Mouse (Mus musculus) left cerebral cortex, postnatal 36 days (tissue): ENCODE measurements around the gene Mtmr14. TPM values are rescaled to one million over a fixed set of nuclear protein-coding genes. Genes with fewer than 3 reads are reported as not detected.

Experiments used
- DNase-seq, 2 experiments: peaks; one replicate each; pipeline ENCODE4 v3.0.0; 2021 to 2022; ENCODE audit warnings: low spot score in 2 of 2, mixed read lengths in 1 of 2
- intact Hi-C: fragments of 180-260 bp; cut with DNase I; formaldehyde crosslinking; loops from one replicate; pipeline ENCODE4 v1.15.1; 2025
- total RNA-seq, 2 experiments: library from RNA; stranded (reverse); gene quantifications; 2 replicates each; pipeline ENCODE4 v1.2.3; 2021

Gene Mtmr14
- total RNA-seq, 2 experiments from 2014 or later: 15.3 to 17.4 TPM

GRCm38 (mm10) chr6:113267988-113268387, 30.3 kb downstream of the Mtmr14 start:
- intact Hi-C loops: no loop called here
- DNase-seq: no peak

GRCm38 (mm10) chr6:113272365-113272764, 34.7 kb downstream of the Mtmr14 start:
- no peak for DNase-seq
- intact Hi-C loops: no loop called here

DNA sequence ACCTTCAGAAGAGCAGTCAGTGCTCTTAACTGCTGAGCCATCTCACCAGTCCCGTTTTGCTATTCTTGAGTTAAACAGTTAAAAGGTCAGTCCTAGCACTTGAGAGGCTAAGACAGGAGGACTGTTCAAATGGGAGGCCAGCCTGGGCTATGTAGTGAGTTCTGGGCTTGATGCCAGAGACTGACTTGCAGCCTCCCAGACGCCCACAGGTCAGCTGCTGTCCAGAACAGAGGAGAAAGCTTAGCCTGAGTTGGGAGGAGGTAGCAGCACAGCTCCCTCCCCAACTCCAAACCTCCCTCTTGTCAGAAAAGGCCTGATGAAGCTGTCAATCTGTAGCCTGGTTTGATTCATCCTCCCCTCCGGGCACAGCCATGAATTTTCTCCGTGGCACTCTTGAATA, 39.2 kb downstream of the Mtmr14 start:
- intact Hi-C loops: no loop called here
- DNase-seq: peak in 1 of 2 experiments; percentile 34

DNA sequence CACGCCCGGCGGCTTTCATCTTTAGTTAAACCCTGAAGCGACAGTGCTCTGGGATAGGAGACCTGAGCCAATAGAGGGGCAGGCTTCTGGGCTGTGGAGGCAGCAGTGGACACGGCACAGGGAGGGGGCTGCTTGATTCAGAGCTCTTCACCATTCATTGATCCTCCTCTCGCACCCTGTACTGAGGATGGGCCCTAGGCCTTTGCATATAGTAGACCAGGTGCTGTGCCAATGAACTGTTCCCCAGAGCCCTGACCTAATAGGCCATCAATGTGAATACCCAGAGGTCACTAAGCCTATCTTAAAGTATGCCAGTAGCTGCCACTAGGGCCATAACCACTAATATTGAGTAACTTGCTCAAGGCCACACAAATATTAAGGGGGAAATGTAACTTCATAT, 44.0 kb downstream of the Mtmr14 start:
- intact Hi-C loops: no loop called here
- DNase-seq: no peak

- DNase-seq: peak; percentile 54 to 70
- intact Hi-C loops: no loop called here
Observed at GRCm38 (mm10) chr6:113282101-113282802, 44.6 kb downstream of the Mtmr14 start, which contains the start of gene Cpne9. Gene Cpne9 (plus strand): TSS chr6:113282307.

GRCm38 (mm10) chr6:113282969-113283368, 45.3 kb downstream of the Mtmr14 start:
- peak in 1 of 2 experiments; percentile 36 for DNase-seq
- intact Hi-C loops: no loop called here

- intact Hi-C loops: no loop called here
- no peak for DNase-seq
Observed at GRCm38 (mm10) chr6:113283500-113283899, 45.9 kb downstream of the Mtmr14 start.

- intact Hi-C loops: no loop called here
Observed at GRCm38 (mm10) chr6:113284931-113285330, 47.3 kb downstream of the Mtmr14 start.

DNA sequence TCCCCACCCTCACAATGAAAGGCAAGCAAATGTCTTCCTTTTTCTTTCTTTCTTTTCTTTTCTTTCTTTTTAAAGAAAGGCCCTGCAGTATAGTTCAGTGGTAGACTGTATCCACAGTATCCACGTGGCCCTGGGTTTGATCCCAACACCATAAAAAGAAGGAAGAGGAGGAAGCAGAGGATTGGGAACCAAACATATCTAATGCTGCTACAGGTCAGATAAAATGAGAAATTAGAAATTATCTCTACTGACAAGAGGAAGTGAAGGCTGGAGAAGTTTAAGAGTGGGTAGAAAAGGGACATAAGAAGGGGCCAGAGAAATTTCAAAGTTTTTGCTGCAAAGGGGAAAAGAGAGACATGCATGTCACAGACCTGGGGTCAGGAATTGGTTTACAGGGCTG, 48.7 kb downstream of the Mtmr14 start:
- DNase-seq: no peak
- intact Hi-C loops: no loop called here

More at GRCm38 (mm10) chr6:113284931-113285330, 47.3 kb downstream of the Mtmr14 start:
- no peak for DNase-seq

DNA sequence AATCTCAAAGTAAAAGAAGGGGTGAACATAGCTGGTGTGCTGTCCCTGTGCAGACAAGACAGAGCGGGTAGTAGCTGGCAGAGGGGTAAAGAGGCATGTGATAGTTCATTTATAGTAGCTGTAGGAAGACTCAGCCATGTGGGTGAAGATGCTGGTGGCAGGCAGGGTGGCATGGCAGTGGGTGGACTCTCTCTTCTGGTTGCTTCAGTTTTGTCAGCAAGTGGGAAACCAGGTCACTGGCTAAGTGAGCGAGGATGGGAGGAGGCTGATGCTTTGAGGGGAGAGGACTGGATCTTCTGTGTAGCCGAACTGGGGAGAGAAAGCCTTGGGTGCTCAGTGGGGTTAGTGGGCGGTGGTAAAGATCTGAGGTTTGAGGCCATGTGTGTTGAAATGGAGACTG, 49.6 kb downstream of the Mtmr14 start:
- intact Hi-C loops: no loop called here
- peak; percentile 53 to 54 for DNase-seq

GRCm38 (mm10) chr6:113289346-113289745, 51.7 kb downstream of the Mtmr14 start:
- DNase-seq: no peak
- intact Hi-C loops: no loop called here

- intact Hi-C loops: no loop called here
Observed at GRCm38 (mm10) chr6:113290346-113290745, 52.7 kb downstream of the Mtmr14 start.

GRCm38 (mm10) chr6:113292938-113293337, 55.3 kb downstream of the Mtmr14 start:
- no peak for DNase-seq
- intact Hi-C loops: no loop called here

More at GRCm38 (mm10) chr6:113290346-113290745, 52.7 kb downstream of the Mtmr14 start:
- no peak for DNase-seq

- no peak for DNase-seq
Observed at GRCm38 (mm10) chr6:113296046-113296445, 58.4 kb downstream of the Mtmr14 start.

DNA sequence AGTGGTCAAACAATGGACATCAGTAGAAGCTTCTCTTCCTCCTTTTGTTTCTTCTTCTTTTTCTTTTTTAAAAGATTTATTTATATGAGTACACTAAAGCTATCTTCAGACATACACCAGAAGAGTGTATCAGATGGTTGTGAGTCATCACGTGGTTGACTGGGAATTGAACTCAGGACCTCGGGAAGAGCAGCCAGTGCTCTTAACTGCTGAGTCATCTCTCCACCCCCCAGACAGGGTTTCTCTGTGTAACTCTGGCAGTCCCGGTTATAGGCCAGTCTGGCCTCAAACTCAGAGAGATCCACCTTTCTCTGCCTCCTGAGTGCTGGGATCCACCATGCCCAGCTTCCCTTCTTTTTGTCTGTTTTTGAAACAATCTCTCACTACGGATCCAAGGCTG, 59.0 kb downstream of the Mtmr14 start:
- DNase-seq: no peak
- intact Hi-C loops: no loop called here

More at GRCm38 (mm10) chr6:113296046-113296445, 58.4 kb downstream of the Mtmr14 start:
- intact Hi-C loops: no loop called here

GRCm38 (mm10) chr6:113301350-113301749, 63.7 kb downstream of the Mtmr14 start:
- intact Hi-C loops: loop anchor here (10.0 kb wide), 1 partner anchor 227 kb away; the partner anchor contains the start of gene Setd5
- DNase-seq: no peak

DNA sequence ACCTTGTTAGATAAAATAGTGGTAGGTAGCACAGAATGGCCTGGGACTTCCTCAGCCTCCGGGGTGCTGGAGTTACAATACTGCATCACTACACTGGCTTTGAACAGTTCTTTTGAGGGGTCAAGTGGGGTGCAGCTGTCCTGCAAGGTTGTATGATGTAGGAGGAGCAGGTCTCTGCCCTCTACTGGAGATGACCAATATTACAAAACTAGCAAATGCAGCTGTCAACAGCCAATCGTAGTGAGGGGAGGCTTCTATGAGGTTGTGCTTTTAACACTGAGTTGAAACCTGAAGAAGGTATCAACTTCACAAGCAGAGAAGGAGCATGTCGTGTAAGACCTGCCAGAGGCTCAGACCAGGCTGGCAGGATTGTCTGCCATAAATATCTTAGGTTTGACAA, 64.6 kb downstream of the Mtmr14 start:
- intact Hi-C loops: loop anchor here (10.0 kb wide), 1 partner anchor 227 kb away; the partner anchor contains the start of gene Setd5
- no peak for DNase-seq

DNA sequence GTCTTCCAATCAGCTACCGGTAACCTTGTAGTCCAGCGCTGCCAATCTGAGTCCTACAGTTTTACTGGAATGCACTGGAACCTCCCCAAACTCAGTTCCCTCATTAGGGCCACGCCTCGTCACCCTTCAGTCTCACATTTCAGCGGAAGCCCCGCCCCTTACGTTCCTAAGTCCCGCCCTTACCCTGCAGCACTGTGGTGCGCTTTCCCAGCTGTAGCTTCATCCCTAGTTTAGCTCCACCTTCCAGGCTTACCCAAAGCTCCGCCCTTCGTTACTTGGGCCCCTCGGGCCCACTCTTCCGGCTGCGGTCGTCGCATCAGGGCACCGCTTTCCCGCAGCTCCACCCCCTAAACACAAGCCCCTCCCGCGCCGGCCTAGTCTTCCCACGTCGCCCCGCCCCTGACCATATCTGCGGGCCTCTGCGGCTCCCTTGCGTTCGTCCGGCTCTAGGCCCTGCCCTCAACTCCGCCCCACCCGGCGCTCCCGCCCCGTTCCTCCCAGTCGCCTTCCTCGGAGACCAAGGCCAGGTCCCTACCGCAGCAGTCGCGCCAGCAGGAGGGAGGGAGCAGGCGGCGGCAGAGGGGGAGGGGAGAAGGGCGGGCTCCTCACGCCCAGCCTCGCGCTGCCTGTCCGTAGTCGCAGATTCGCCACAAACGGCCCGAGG, 68.8 kb downstream of the Mtmr14 start:
- peak; percentile 99 for DNase-seq
- intact Hi-C loops: loop anchor here (1.0 to 10.0 kb wide), 3 partner anchors 20 to 232 kb away; partner anchors contain the start of genes Mtmr14, Ogg1 and Setd5

DNA sequence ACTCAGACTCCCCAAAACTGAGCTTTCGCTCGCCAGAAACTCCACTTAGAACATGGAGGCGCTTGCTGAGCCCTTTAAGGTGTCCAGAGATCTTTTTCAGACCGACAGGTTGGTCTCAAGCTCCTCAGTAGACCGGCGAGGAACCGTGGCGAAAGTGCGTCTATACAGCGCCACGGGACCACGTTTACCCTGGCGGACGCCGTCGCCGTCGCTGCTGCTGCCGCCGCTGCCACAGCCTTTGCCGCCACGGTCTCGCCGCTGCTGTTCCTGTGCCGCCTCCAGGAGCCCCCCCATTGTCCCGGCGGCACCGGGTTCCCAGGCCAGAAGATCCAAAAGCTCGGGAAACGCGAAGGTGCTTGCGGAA, 69.3 kb downstream of the Mtmr14 start, which contains the start of gene Brpf1:
Gene Brpf1 (plus strand): TSS at position 152 of the 364 bp plus-strand sequence.
- intact Hi-C loops: loop anchor here (1.0 to 10.0 kb wide), 3 partner anchors 19 to 232 kb away; partner anchors contain the start of genes Mtmr14, Ogg1 and Setd5
- no peak for DNase-seq

DNA sequence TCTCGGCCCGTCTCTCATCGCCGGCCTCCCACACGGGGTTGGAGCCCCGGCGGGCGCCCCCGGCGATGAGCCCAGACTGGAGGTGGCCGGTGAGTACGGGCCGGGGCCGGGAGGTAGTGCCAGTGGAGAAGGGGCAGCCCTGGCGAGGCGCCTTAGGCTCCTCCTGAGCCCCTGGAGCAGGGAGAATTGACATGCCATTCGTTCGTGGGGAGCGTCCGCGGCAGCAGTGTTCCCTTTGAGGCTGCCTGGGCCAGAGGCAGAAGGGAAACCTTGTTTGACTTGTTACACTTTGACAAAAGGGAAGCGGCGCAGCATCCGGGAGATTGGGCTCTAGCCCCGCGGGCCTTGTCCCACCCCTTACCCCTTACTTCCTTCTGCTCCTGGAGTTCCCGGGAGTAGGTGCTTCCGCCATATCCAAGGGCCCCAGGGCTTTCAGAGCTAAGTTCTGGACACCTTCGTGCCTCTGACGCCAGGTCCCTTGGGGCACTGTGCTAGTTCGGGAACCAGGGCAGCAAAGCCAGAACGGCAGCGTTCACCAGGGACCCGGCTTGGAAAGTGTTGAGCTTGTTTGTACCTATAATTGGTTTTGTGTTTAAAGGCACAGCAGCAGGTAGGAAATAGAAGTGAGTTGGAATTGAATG, 70.0 kb downstream of the Mtmr14 start:
- peak in 1 of 2 experiments; percentile 30 for DNase-seq
- intact Hi-C loops: loop anchor here (2.0 to 10.0 kb wide), 2 partner anchors 71 to 233 kb away; partner anchors contain the start of genes Mtmr14 and Setd5
